Mouse (Mus musculus): ENCODE measurements around the gene Epha7. TPM values are rescaled to one million over a fixed set of nuclear protein-coding genes. Genes with fewer than 3 reads are reported as not detected.

Gene Epha7
- 10 to 100 TPM; 80.1 to 84.8 TPM for total RNA-seq (2021)
- long read RNA-seq, experiment 1, full-length matches to known transcripts: 58 of 78 reads
- long read RNA-seq, experiment 1, partial matches to known transcripts: 7 of 78 reads
- long read RNA-seq, experiment 1, other reads (novel, unspliced or antisense): 13 of 78 reads
- long read RNA-seq, experiment 2, full-length matches to known transcripts: 48 of 63 reads
- long read RNA-seq, experiment 2, partial matches to known transcripts: 5 of 63 reads
- long read RNA-seq, experiment 2, other reads (novel, unspliced or antisense): 10 of 63 reads

GRCm38 (mm10) chr4:28812691-28813289 lies at the start of gene Epha7:
TSS of gene Epha7 (plus strand) at chr4:28813131.
- intact Hi-C loops (cut with DNase I): loop anchor here (5.0 kb wide), 2 partner anchors 515 to 1880 kb away; no protein-coding TSS in a partner anchor
- peak; percentile 94 to 96 for DNase-seq (ENCODE audit: extremely low spot score in 1 of 2, low spot score in 2 of 2)
- Histone ChIP-seq H3K27ac (peak within 1 kb of the TSS; percentile 91), H3K4me3 (peak within 1 kb of the TSS; percentile 53)
- TF ChIP-seq CTCF (IDR thresholded peaks at IDR 0.05): no peak

DNA sequence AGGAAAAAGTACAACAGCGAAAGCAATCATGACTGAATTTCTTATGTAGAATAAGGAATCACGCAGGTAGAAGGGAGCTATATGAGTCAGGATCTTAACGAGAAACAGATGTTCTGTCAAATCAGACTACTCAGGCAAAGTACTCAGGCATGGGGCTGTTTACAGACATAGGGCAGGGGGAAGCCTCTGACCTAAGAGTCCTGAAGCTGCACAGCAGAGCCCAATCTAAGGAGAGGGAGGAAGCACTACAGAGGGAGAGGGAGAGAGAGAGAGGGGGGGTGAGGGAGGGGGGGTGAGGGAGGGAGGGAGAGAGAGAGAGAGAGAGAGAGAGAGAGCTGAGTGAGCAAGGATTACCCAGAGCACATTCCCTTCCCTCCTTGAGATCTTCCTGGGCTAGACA lies 29.0 kb upstream of the Epha7 start:
- Histone ChIP-seq H3K27ac (no peak overlapping the region), H3K4me3 (no peak overlapping the region)
- TF ChIP-seq CTCF (IDR thresholded peaks at IDR 0.05): no peak
- intact Hi-C loops (cut with DNase I): no loop called here
- DNase-seq (ENCODE audit: extremely low spot score in 1 of 2, low spot score in 2 of 2): no peak

DNA sequence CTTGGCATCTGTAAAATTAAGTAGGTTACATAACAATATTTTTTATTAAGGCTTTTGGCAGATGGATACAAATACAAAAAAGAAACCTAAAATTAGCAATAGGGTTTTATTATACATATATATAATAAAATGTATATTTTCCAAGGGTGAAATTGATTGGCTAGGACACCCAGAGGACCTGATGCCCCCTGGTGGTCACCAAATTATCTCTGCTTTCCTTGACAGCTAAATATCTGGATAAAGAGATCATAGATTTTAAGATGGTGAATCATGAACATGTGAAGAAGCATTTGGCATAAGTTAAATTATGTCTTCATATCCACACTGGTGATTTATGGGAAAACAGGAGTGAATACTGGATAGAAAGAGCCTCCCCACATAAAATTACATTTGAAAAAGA lies 4.1 kb upstream of the Epha7 start:
- no peak overlapping the region for H3K27ac ChIP-seq
- H3K4me3 ChIP-seq: no peak overlapping the region
- DNase-seq (ENCODE audit: extremely low spot score in 1 of 2, low spot score in 2 of 2): peak in 1 of 2 experiments; percentile 39
- TF ChIP-seq CTCF (IDR thresholded peaks at IDR 0.05): peak; percentile 62
- intact Hi-C loops (cut with DNase I): loop anchor here (2.0 kb wide), 1 partner anchor 844 kb away; no protein-coding TSS in a partner anchor

DNA sequence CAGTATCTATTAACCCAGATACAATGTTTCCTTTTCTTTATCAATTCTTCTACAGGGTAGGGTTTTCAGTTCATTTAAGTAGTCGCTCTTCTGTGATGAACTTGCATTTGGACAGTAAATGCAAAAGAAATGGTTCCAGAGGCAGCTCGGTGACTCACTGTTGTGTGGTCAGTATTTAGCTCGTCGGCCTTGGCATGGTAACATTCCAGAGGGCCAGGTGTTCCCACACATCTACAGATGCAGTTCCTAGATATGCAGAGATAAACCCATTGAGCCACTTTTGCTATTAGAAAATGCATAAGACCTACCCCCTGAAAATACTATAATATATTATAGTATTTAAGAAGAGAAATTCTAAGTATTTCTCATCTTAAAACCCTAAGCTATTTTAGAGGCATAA lies 3.2 kb upstream of the Epha7 start:
- H3K27ac ChIP-seq: no peak overlapping the region
- intact Hi-C loops (cut with DNase I): loop anchor here (2.0 to 5.0 kb wide), 3 partner anchors 512 to 1877 kb away; no protein-coding TSS in a partner anchor
- no peak overlapping the region for H3K4me3 ChIP-seq
- DNase-seq (ENCODE audit: extremely low spot score in 1 of 2, low spot score in 2 of 2): no peak
- no peak for TF ChIP-seq CTCF (IDR thresholded peaks at IDR 0.05)

DNA sequence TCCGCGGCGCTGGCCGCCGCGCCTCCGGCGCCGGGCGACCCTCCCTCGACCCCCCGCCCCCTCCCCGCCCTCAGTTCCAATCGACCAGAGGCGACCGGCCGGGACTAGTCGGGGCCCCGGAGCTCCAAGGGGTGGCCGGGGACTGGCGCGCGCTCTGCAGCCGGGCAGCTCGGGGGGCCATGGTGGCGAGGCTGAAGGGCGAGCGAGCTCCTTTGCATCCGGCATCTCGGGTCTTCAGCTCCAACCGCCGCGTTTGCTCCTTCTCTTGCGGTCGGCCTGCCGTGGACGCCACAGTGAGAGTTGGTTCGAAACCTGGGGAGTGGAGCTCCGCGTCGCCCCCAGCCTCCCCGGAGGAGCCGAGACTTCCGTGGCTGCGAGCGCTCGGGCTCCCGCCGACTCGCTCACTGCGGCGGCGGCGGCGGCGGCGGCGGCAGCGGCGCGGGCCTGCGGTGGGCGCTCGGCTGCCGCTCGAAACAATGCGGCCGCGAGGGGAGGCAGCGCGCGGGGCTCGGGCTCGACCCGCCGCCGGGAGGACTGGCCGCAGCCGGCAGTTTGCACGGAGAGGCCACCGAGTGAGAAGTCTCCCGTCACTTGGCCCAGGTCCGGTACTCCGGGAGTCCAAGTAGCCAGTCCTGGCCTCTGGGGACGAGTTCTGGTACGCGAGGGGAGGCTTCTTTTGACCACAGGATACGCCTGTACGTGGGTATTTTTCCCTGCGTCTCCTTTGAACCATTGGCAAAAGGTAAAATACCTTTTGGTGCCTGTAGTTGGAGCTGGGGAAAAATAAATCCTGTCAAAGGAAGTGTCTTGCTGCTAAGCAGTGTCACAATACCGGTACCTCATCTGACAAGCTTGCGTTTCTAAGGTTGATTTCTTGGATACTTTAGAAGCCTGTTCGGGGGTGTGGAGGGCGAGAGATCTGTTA lies 882 bp downstream of the Epha7 start:
- Histone ChIP-seq H3K4me3 (peak overlapping the region; percentile 53), H3K27ac (peak overlapping the region; percentile 91)
- intact Hi-C loops (cut with DNase I): loop anchor here (5.0 kb wide), 2 partner anchors 517 to 1882 kb away; no protein-coding TSS in a partner anchor
- no peak; the same call in none of the 2 replicates for TF ChIP-seq CTCF (IDR thresholded peaks at IDR 0.05)
- peak; percentile 43 to 61 for DNase-seq (ENCODE audit: extremely low spot score in 1 of 2, low spot score in 2 of 2)

- Histone ChIP-seq H3K4me3 (peak overlapping the region; percentile 53), H3K27ac (peak overlapping the region; percentile 91)
- no peak for TF ChIP-seq CTCF (IDR thresholded peaks at IDR 0.05)
- peak in 1 of 2 experiments; percentile 13 for DNase-seq (ENCODE audit: extremely low spot score in 1 of 2, low spot score in 2 of 2)
- intact Hi-C loops (cut with DNase I): loop anchor here (5.0 kb wide), 2 partner anchors 517 to 1882 kb away; no protein-coding TSS in a partner anchor
Measured at GRCm38 (mm10) chr4:28814476-28814815, 1.5 kb downstream of the Epha7 start.

- no peak; the same call in 1 of the 2 replicates for TF ChIP-seq CTCF (IDR thresholded peaks at IDR 0.05)
- intact Hi-C loops (cut with DNase I): loop anchor here (5.0 kb wide), 2 partner anchors 518 to 1883 kb away; no protein-coding TSS in a partner anchor
- Histone ChIP-seq H3K27ac (peak overlapping the region; percentile 95), H3K4me3 (peak overlapping the region; percentile 53)
- peak; percentile 63 to 66 for DNase-seq (ENCODE audit: extremely low spot score in 1 of 2, low spot score in 2 of 2)
Measured at GRCm38 (mm10) chr4:28814816-28815620, 2.1 kb downstream of the Epha7 start.

GRCm38 (mm10) chr4:28815621-28815920 lies 2.6 kb downstream of the Epha7 start:
- Histone ChIP-seq H3K4me3 (peak overlapping the region; percentile 53), H3K27ac (peak overlapping the region; percentile 95)
- TF ChIP-seq CTCF (IDR thresholded peaks at IDR 0.05): no peak
- intact Hi-C loops (cut with DNase I): no loop called here
- no peak for DNase-seq (ENCODE audit: extremely low spot score in 1 of 2, low spot score in 2 of 2)

GRCm38 (mm10) chr4:28823616-28824015 lies 10.7 kb downstream of the Epha7 start:
- no peak for DNase-seq (ENCODE audit: extremely low spot score in 1 of 2, low spot score in 2 of 2)
- Histone ChIP-seq H3K4me3 (no peak overlapping the region), H3K27ac (no peak overlapping the region)
- TF ChIP-seq CTCF (IDR thresholded peaks at IDR 0.05): no peak
- intact Hi-C loops (cut with DNase I): no loop called here

DNA sequence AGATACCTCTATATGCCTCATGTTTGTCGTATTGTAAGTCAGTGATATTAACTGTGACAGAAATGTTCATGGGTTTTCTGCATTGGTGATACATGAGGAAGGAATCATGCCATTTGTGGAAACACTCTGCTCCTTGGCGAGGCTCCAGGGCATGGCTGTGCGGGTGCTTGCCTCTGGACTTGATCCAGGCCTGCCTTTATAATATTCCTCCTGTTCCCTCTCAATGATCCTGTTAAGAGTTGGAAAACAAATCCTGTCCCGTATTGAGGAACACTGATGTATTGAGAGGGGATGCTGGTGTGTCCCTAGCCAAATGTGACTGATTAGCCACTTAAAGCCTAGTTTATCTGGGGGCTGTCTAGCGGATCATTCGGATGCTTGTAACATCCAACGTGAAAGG lies 11.7 kb downstream of the Epha7 start:
- TF ChIP-seq CTCF (IDR thresholded peaks at IDR 0.05): no peak
- Histone ChIP-seq H3K4me3 (no peak overlapping the region), H3K27ac (no peak overlapping the region)
- intact Hi-C loops (cut with DNase I): no loop called here
- no peak for DNase-seq (ENCODE audit: extremely low spot score in 1 of 2, low spot score in 2 of 2)

GRCm38 (mm10) chr4:28837669-28838068 lies 24.7 kb downstream of the Epha7 start:
- intact Hi-C loops (cut with DNase I): no loop called here
- TF ChIP-seq CTCF (IDR thresholded peaks at IDR 0.05): no peak
- no peak for DNase-seq (ENCODE audit: extremely low spot score in 1 of 2, low spot score in 2 of 2)
- no peak overlapping the region for H3K27ac ChIP-seq
- no peak overlapping the region for H3K4me3 ChIP-seq
